Mouse (Mus musculus) macrophage (primary cell): ENCODE results near the gene Apoh. TPM values are rescaled to one million over a fixed set of nuclear protein-coding genes. Genes with fewer than 3 reads are reported as not detected.
A peak's percentile ranks its signal among the peaks of the same experiment; 100 is the strongest.

Source experiments
- H3K27ac ChIP-seq: fragments of 350-480 bp; formaldehyde crosslinking; 2 replicates; pipeline ENCODE4 v1.9.0; 2021
- H3K36me3 ChIP-seq: fragments of 350-480 bp; formaldehyde crosslinking; 2 replicates; pipeline ENCODE4 v1.9.0; 2021; ENCODE audit errors: inconsistent target
- H3K4me3 ChIP-seq: fragments of 350-480 bp; formaldehyde crosslinking; 2 replicates; pipeline ENCODE4 v1.9.0; 2021; ENCODE audit errors: inconsistent target
- H3K79me2 ChIP-seq: fragments of 350-480 bp; formaldehyde crosslinking; 2 replicates; pipeline ENCODE4 v1.9.0; 2021; ENCODE audit errors: inconsistent target
- WGBS: methylation state at CpG from one replicate; pipeline ENCODE4 v1.1.7; 2026; ENCODE audit warnings: inconsistent platforms; ENCODE audit not compliant: missing documents; 5-methylcytosine and 5-hydroxymethylcytosine counted together
- polyA plus RNA-seq: library from polyadenylated mRNA; stranded (reverse); fragments of 250-400 nt; gene quantifications from 3 replicates; pipeline ENCODE4 v1.2.4, GENCODE M21; 2018; ENCODE audit warnings: inconsistent platforms

The Apoh gene
- polyA plus RNA-seq, 1 experiment from 2014 or later = not detected

GRCm38 (mm10) chr11:108343789-108344462, 772 bp downstream of the Apoh start, which contains the start of gene Prkca:
Gene Prkca, minus strand, starts transcription at chr11:108343928.
- Histone ChIP-seq H3K36me3 (no peaks in the 10 kb centered on the region), H3K79me2 (no peaks in the 10 kb centered on the region), H3K27ac (no peak within 1 kb of the TSS), H3K4me3 (peak within 1 kb of the TSS; percentile 38)
- WGBS = 2% methylated on average over 60 of the region's 63 CpGs

- no peak overlapping the region for H3K4me3 ChIP-seq
- WGBS = 94% methylated on average over 8 of the region's 8 CpGs
- H3K27ac ChIP-seq = no peak overlapping the region
- no peaks in the 10 kb centered on the region for H3K36me3 ChIP-seq
- H3K79me2 ChIP-seq = no peaks in the 10 kb centered on the region
These were observed 1.6 kb downstream of the Apoh start for GRCm38 (mm10) chr11:108344759-108345158.

GRCm38 (mm10) chr11:108345321-108345720, 2.2 kb downstream of the Apoh start:
- Histone ChIP-seq H3K36me3 (no peaks in the 10 kb centered on the region), H3K79me2 (no peaks in the 10 kb centered on the region), H3K4me3 (no peak overlapping the region), H3K27ac (no peak overlapping the region)
- 75% methylated on average over 2 of the region's 2 CpGs for WGBS

GRCm38 (mm10) chr11:108350799-108351198, 7.6 kb downstream of the Apoh start:
- Histone ChIP-seq H3K4me3 (no peak overlapping the region), H3K36me3 (no peaks in the 10 kb centered on the region), H3K27ac (no peak overlapping the region), H3K79me2 (no peaks in the 10 kb centered on the region)
- 9% methylated on average over 4 of the region's 4 CpGs for WGBS

- no peak overlapping the region for H3K27ac ChIP-seq
- no peaks in the 10 kb centered on the region for H3K79me2 ChIP-seq
- H3K4me3 ChIP-seq = no peak overlapping the region
- WGBS = 87% methylated on average over 9 of the region's 10 CpGs
- no peaks in the 10 kb centered on the region for H3K36me3 ChIP-seq
These were observed 9.8 kb downstream of the Apoh start for GRCm38 (mm10) chr11:108352842-108353388.

- no peak overlapping the region for H3K4me3 ChIP-seq
- 69% methylated on average over 4 of the region's 4 CpGs for WGBS
- H3K79me2 ChIP-seq = no peaks in the 10 kb centered on the region
These were observed 12.9 kb downstream of the Apoh start for GRCm38 (mm10) chr11:108356020-108356419.

GRCm38 (mm10) chr11:108358911-108359310, 15.8 kb downstream of the Apoh start:
- WGBS = 93% methylated on average over 6 of the region's 6 CpGs
- Histone ChIP-seq H3K79me2 (no peaks in the 10 kb centered on the region), H3K27ac (no peak overlapping the region), H3K4me3 (no peak overlapping the region), H3K36me3 (no peaks in the 10 kb centered on the region)

More at GRCm38 (mm10) chr11:108356020-108356419, 12.9 kb downstream of the Apoh start:
- no peaks in the 10 kb centered on the region for H3K36me3 ChIP-seq
- no peak overlapping the region for H3K27ac ChIP-seq

- WGBS = 78% methylated on average over 4 of the region's 4 CpGs
- Histone ChIP-seq H3K36me3 (no peaks in the 10 kb centered on the region), H3K4me3 (no peak overlapping the region), H3K79me2 (no peaks in the 10 kb centered on the region), H3K27ac (no peak overlapping the region)
These were observed 17.8 kb downstream of the Apoh start for GRCm38 (mm10) chr11:108360983-108361382.

- H3K79me2 ChIP-seq = no peaks in the 10 kb centered on the region
- no peaks in the 10 kb centered on the region for H3K36me3 ChIP-seq
- no peak overlapping the region for H3K27ac ChIP-seq
- WGBS = 97% methylated on average over 4 of the region's 5 CpGs
- H3K4me3 ChIP-seq = no peak overlapping the region
These were observed 19.8 kb downstream of the Apoh start for GRCm38 (mm10) chr11:108362965-108363364.

- Histone ChIP-seq H3K27ac (no peak overlapping the region), H3K4me3 (no peak overlapping the region), H3K79me2 (no peaks in the 10 kb centered on the region), H3K36me3 (no peaks in the 10 kb centered on the region)
- WGBS = 86% methylated on average over 4 of the region's 4 CpGs
These were observed 20.8 kb downstream of the Apoh start for GRCm38 (mm10) chr11:108363991-108364390.

- no peak overlapping the region for H3K27ac ChIP-seq
- H3K4me3 ChIP-seq = no peak overlapping the region
- no peaks in the 10 kb centered on the region for H3K36me3 ChIP-seq
- H3K79me2 ChIP-seq = no peaks in the 10 kb centered on the region
- 65% methylated on average over 5 of the region's 7 CpGs for WGBS
These were observed 21.9 kb downstream of the Apoh start for GRCm38 (mm10) chr11:108364945-108365589.

- H3K79me2 ChIP-seq = no peaks in the 10 kb centered on the region
- WGBS = 86% methylated on average over 7 of the region's 7 CpGs
- no peak overlapping the region for H3K4me3 ChIP-seq
- H3K27ac ChIP-seq = no peak overlapping the region
- no peaks in the 10 kb centered on the region for H3K36me3 ChIP-seq
These were observed 22.4 kb downstream of the Apoh start for GRCm38 (mm10) chr11:108365600-108365999.

- WGBS = 0% methylated on average over 1 of the region's 1 CpGs
- Histone ChIP-seq H3K36me3 (no peaks in the 10 kb centered on the region), H3K4me3 (no peak overlapping the region), H3K27ac (no peak overlapping the region), H3K79me2 (no peaks in the 10 kb centered on the region)
These were observed 23.9 kb downstream of the Apoh start for GRCm38 (mm10) chr11:108367046-108367445.

- Histone ChIP-seq H3K4me3 (no peak overlapping the region), H3K79me2 (no peaks in the 10 kb centered on the region), H3K27ac (no peak overlapping the region), H3K36me3 (no peaks in the 10 kb centered on the region)
- WGBS = 73% methylated on average over 7 of the region's 7 CpGs
These were observed 33.7 kb downstream of the Apoh start for GRCm38 (mm10) chr11:108376815-108377214.

GRCm38 (mm10) chr11:108377680-108378362, 34.7 kb downstream of the Apoh start:
- no peaks in the 10 kb centered on the region for H3K36me3 ChIP-seq
- WGBS = 26% methylated on average over 19 of the region's 19 CpGs
- no peak overlapping the region for H3K4me3 ChIP-seq
- H3K79me2 ChIP-seq = no peaks in the 10 kb centered on the region
- no peak overlapping the region for H3K27ac ChIP-seq
